Mouse (Mus musculus) spleen, embryonic (tissue): ENCODE data around the gene Bbs9.

ENCODE experiments used
- CTCF ChIA-PET: fragments of 350-600 bp; sonication (Branson Sonifier 250); formaldehyde crosslinking; loops from one replicate; lab custom pipeline; 2022; lab: Charles Lee

The Bbs9 gene

DNA sequence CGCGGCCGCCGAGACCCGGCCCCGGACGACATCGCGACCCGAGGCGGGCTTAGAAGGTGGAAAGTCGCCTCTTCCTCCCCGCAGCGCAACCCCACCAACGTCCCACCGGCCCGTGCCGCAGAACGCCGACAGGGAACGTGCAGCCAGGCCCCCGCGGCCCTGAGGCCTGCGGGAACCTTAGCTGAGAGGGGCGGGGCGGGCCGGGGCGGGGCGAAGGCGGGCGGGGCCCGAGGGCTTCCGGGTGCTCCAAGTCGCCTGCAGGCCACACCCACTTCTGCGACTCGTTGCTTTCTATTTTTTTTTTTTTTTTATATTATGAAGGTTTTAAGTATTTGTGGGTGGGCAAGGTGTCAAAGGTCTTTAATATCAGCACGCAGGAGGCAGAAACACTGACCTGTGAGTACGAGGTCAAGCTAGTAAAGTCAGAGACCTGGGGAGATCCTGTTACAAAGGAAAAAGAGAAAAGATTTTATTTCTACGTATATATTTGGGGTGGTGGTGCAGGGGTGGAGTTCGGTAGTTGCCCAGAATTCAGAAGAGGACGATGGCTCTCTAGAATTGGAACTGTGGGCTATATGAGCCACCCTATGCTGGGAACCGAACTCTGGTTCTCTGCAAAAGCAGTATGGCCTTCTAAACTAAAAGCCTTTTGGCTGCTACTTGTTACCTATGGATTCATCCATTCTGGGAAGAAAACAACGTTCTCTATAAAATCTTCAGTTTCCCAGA lies 7.2 kb upstream of the Bbs9 start:
- CTCF ChIA-PET, result interaction anchor here (0.7 kb wide), 1 partner anchor 107 kb away, joined by 3 read pairs; no protein-coding TSS in a partner anchor

DNA sequence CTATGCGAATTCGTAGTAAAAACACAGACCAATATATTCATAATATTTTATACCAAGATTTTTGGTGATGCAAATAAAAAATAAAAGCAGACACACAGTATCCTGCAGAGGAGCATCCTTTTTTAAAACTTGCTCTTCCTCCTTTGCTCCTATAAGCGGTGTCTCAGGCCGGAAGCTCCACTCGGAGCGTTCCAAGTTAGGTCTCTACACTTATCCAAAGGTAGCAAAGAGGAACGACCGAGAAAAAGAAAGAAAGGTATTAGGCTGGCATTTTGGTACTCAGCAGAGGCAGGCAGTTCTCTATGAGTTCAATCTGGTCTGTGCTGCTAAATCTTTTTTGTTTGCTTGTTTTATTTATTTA lies 6.6 kb upstream of the Bbs9 start:
- CTCF ChIA-PET, result interaction anchor here (0.7 kb wide), 1 partner anchor 107 kb away, joined by 3 read pairs; no protein-coding TSS in a partner anchor

DNA sequence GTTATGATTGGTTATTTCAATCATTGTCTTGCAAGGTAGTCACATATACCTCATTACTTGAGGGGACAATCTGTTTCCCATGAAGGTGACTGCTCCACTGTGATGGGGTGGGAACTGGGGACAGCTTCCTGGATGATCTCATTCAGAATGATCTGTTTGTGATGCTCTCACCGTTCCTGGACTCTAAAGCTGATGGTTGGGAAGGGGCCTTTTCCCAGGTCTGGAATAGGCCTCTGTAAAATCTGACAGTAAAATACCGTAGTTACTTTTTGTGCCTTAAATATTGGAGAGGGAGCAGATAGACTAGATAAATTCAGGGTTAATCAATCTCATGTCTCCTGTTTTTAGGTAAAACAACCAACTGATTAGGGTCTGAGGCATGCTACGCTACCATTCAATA lies 5.9 kb upstream of the Bbs9 start, which contains the start of gene Rp9:
Gene Rp9 (minus strand): TSS at position 101 of the 400 bp plus-strand sequence.
- CTCF ChIA-PET, result no interaction called here

DNA sequence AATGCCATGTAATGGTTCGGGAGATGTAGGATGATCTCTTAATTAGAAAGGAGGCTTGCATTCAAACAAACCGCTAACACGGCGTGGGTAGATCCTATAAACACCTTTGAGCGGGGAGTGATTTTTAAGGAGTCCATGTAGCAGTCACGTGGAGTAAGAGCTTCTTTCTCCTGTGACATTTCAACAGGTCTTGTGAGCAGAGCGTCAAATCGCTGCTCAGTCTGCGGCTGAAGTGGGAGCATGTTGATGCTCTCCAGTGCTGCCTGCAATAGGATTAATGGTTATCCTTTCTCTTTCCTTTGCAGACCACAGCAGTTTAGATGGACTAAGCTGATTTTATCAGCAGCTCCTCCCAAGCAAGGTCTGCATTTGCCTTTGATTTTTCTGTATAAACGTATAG lies 750 bp downstream of the Bbs9 start:
- CTCF ChIA-PET, result no interaction called here

DNA sequence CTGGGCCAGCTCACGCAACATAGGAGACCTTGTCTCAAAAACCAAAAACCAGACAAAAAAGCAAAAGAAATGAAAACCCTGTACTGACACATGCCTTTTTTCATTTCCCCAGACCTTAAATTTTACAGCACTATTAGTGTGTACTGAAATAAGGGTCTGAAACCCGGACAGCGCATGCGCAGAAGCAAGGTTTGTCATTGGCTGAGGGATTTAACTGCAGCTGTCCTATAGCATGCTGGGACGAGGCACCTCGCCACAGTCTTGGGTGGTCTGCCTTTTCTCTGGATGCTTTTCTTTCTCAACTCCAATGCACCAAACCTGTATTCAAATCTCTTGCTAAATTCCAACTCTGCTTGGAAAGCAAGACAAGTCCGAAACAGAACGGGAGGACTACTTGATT lies 3.4 kb downstream of the Bbs9 start:
- CTCF ChIA-PET, result no interaction called here

DNA sequence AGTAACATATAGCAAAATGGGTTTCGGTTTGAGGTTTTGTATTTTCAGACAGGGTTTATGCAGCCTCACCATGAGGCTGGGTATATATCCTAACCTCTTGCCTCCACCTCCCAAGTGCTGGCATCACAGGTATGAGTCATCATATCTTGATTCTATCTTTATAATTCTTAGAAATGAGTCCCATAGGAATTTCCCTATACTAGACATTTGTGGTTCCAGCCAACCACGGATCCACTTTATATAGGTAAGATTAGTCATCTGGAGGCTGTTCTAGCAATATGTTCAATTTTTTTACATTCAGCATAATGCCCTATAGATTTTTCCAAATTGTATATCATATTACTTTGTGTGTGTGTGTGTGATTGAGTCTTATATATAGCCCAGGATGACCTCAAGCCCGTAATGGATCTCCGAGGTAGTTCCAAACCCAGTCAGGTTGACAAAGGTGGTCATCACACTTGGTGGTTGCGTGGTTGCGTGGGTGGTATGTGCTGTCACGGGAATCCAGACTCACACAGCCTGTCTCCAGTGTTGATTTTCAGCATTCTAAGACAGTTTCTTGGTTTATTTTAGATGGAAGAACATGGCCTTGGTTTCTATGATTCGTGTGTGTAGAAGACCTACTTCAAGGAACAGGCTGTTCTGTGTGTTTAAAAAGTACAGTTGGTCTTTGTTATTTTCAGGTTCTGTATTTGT lies 8.5 kb downstream of the Bbs9 start:
- CTCF ChIA-PET, result no interaction called here

DNA sequence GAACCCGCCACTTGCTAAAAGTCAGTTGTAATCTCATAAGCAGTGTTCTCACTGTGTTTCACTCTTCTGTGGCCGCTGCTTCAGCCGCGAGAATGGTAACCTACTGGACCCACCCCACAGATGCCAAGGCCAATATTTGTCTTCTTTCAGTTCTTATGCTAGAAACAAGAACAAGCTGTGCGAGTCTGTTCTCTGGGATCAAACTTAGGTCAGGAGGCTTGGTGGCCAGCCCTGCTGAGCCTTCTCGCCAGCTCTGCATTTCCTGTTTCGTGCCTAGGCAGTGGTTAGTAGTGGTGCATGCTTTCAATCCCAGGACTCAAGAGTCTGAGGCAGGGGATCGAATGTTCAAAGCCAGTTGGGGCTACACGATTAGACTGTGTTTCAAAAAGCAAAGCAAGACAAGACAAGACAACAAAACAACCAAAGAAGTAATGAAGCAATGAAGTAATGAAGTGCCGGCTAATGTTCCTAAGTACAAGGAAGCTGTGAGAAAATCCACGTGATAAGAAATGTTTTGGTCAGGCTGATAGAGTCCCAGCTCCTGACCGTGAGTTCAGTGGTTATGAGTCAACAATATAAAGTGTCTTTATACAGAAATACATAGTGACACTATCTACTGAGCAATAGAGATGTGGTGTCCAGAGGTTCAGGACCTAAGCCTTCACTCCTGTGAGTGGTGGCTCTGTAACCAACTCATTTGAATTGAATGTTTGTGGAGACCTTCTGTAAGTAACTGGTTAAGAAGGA lies 9.2 kb downstream of the Bbs9 start:
- CTCF ChIA-PET, result no interaction called here

DNA sequence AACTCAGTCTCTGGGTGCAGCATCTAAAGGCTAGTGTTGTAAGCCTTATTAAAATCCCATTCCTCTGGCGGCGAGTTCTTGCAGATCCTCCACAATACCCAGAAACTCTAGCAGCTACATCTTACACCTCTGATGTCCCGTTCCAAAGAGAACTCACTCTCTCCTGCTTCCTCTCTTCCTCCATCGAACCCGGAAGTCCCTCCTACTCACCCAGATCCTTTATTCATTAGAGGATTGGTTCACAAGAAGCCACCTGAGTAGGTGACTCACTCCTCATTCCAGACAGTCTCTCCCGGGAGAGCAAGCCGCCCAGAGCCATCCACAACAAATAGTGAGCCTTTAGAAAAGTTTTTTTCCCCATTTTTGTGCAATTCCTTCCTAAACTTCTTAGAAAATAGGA lies 10.7 kb downstream of the Bbs9 start:
- CTCF ChIA-PET, result no interaction called here

DNA sequence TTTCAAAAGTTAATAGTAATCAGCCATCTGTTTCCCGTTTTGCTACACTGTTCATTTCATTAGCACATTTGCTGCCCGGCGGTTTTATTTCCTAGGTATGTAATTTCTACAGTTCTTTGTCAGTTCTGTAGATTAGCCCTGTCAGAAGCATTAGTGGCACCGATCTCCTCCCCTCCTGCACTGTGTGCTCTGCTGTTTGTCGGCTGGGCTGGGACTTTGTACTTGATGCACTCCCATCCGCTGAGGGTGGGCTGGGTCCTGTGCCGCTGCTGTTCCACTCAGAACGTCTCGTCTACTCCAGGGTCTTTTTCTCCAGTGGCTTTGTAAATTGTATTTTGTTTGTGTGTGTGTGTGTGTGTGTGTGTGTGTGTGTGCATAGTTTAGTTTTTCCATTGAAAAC lies 13.4 kb downstream of the Bbs9 start:
- CTCF ChIA-PET, result no interaction called here

DNA sequence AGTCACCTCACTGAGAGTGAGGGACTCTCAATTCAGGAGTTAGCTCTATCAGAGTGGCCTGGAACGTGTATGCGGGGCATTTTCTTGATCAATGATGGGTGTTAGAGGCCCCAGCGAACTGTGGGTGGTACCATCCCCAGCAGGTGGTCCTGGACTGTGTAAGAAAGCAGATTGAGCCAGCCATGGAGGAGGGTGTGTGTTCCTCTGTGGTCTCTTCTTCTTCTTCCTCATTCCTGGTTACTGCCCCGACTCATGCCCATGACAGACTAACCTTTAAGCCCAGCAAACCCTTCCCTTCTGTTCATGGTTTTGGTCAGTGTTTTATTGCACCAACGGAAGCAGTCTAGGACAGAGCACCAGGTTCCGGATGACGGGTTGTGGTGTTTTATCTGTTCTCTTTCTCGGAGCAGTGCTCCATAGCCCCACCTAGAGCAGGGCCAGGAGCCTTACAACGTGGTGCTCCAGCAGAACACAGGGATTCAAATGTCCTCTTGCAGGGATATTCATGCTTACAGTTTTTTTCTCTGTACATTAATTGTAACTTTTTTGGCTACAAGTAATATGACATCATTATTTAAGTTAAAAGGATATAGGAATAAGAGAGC lies 18.8 kb downstream of the Bbs9 start:
- CTCF ChIA-PET, result no interaction called here

DNA sequence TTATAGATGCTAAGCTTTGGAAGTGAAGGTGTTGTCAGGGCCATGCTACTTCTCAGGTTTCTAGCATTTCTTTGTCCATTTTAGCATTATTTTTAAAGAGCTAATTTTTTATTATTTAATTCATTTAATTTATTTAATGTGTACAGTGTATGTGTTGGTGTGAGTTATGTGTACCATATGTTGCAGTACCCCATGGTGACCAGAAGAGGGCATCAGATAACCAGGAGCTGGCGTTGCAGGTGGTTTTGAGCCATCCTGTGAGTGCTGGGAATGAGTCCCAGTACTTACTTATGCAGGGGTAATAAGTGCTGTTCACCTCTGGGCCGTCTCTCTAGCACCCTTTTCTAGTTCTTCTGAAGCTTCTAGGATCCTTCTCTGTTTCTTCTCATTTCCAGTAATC lies 19.6 kb downstream of the Bbs9 start:
- CTCF ChIA-PET, result no interaction called here

DNA sequence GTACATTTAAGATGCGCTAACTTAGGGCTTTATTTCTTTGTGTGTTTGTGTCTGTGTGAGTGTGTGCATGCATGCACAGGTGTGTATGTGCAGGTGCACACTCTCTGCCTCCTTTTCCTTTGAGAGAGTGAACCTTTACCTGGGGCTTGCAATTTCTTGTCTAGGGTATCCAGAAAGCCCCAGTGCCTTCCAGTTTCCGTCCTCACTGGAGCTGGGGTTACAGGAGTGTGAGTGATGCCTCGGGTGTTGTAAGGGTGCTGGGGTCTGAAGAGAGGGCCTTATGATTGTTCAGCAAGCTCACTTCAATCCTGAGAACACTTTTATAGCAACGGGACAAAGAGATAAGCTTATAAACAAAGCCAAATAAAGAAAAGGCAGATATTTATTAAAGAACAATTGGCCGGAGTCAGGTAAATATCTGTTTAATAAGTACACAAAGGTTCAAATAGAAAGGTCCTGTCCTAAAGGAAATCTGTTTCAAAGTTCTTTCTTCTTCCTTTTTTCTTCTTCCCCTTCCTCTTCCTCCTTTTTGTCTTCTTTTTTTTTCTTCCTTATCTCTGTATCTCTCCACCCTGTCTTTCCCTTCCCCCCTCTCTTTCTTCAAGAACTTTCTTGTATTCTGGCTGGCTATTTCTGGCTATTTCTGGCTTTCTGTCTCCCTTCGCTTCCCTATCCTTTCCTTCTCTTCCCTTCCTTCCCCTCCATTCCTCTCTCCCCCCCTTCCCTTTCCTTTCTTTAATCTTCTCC lies 21.7 kb downstream of the Bbs9 start:
- CTCF ChIA-PET, result no interaction called here

DNA sequence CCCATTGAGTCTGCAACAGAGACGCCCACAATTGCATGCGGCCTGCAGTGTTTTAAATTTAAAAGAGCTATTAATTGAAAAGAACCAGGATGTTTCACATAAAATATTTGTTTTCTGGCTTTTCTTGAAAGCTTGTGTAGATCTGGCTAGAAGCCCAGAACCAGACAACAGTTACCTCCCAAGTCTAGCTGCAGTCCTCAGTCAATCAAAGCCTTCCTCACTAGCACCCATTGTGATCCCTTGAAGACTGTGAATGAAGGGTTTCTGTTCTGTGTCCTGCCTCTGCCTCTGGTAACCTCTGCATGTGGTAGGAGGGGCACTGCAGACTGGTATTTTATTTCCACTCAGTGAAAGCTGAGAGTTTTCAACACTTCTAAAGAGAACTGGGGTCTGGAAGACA lies 27.5 kb downstream of the Bbs9 start:
- CTCF ChIA-PET, result no interaction called here

DNA sequence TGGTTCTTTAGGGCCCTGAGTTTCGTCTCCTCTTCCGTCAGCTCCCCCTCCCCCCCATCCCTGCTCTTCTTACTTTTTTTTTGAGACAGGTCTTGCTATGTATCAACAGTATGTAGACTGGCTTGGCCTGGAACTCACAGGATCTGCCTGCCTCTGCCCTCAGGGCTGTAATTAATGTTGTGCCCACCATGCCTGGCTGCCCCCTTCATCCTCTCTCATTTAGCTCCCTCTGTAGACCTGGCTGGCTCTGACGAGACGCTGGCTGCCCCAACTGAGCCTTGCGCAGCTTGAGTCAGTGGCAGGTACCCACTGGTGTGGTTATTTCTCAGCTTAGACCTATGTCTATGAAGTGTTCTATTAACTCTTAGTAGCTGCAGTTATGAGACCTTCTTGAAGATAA lies 28.1 kb downstream of the Bbs9 start:
- CTCF ChIA-PET, result no interaction called here

DNA sequence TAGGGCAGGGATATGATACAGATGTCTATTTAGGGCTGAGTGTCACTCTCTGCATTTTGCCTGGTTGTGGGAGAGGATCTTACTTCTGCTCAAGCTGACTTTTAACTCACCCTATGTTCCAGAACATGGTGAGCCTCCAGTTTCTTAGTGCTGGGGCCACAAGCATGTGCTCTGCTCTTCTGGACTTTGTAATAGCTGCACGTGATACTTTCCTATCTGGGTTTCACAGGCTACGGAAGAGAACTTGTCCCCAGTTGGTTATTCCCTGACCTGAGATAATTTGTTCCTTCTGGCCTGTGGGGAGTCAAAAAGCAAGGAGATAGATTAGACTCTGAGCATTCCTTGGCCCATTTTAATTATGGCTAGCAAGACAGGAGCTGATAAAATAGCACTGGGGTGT lies 30.1 kb downstream of the Bbs9 start:
- CTCF ChIA-PET, result no interaction called here

DNA sequence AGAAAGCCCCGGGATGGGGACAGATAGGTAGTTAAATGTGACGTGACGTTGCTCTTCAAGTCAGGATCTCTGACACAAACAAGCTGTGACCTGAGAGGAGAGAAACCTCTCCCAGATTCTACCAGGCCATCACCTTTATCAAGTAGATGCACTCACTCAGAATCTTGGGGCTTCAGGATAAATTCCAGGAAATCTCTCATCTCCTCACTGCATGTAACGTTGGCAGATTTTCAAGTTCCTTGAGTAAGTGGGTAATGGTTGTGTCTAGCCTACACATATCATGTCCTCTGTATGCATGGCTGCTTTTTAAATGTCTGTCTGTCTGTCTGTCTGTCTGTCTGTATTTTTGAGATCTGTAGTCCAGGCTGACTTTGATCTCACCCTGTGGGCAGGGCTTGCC lies 39.6 kb downstream of the Bbs9 start:
- CTCF ChIA-PET, result no interaction called here

DNA sequence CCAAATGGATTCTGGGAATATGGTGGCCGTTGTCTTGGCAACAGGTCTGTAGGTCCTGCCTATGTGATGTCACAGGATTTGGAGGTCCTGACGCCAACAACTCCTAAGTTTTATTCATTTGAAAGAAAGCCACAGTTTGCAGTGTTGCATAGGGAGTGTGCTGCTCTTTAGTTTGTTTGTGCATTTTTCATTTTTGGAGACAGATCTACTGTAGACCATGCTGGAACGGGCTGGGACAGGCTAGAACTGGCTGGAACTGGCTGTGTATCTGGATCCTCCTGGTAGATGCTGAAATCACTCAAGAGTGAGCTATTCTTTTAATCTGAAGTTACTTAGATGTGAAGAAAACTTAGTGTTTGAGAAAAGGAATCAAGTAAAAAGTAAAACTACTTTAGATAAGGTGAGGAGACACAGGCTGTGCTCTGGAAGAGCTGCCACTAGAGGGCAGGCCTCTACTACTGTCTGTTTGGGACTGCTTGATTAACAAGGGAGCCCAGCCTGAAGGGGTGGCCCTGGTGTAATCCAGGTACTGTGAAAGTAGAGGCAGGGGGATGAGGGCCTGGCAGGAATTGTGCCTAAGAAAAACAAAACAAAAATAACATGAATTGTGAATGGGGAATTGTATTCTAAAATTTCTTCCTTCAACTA lies 43.0 kb downstream of the Bbs9 start:
- CTCF ChIA-PET, result no interaction called here

DNA sequence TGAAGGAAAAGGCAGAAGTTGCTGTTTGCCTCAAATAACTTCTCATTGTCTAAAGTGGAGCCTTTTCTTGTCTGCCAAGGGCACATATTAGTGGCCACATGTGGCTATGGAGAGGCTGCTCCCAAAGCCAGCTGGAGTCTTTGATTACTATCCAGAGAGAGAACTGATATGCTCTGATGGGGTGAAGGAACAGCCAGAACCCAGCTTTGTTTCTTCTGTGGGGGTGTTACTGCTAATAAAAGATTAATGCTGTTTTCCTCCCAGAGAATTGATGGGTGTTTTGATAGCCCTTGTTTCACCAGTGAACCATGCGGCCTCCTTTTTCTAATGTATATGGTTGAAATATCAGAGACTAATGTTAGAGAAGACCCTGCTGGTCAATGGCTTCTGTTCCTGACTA lies 47.9 kb downstream of the Bbs9 start:
- CTCF ChIA-PET, result interaction anchor here (0.5 kb wide), 1 partner anchor 491 kb away, joined by 5 read pairs; no protein-coding TSS in a partner anchor

DNA sequence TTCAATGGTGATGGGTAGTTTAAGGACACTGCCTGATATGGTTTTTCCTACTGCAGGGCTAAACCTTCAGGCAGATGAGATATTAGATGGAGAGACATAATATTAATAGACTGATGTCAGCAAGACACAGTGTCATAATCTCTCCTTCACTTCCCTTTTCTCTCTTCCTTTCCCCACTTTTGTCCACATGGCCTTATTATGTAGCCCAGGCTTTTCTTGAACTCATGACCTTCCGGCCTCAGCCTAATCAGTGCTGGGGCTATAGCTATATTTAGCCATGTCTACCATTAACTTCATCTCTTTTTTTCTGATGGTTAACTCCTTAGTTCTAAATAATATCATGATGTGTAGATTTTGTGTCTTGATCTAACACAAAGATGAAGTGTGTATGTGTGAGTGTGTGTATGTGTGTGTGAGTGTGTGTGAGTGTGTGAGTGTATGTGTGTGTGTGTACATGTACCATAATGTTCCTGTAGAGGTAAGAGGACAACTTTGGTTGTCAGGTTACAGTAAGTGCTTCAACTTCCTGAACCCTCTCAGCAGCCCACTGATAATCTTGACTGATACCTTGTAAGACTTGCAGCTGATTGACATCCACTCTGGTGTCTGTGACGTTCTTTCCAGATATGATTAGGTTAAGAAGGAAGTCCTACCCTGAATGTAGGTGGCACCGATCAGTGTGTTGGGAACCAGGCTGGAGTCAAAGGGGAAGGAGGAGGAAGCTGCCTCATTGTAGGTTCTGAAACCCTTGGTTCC lies 55.4 kb downstream of the Bbs9 start:
- CTCF ChIA-PET, result no interaction called here

DNA sequence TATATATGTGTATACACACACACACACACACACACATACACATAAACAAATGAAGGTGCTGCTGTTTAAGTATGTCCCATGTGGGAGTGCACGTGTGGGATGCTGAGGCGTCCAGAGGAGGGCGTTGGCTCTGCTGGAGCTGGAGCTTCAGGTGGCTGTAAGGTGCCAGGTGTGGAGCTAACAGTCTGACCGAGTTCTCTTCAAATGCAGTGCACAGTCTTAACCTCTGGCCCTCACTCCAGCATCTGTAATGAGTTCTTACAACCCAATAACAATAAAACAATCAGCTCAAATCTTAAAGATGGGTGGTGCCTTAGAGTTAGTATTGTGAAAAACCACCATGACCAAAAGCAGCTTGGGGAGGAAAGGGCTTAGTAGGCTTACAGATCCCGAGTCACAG lies 56.6 kb downstream of the Bbs9 start:
- CTCF ChIA-PET, result no interaction called here
